Mouse (Mus musculus) forebrain, postnatal 0 days (tissue): ENCODE results near the gene Myadm. TPM values are rescaled to one million over a fixed set of nuclear protein-coding genes. Genes with fewer than 3 reads are reported as not detected.
"Not testable (repeated sequence)": the region's sequence is repeated elsewhere in the genome, so short reads cannot be mapped to it uniquely, and the experiment has no call there.

ENCODE experiments used
- ATAC-seq: fragments of 200-750 bp; cut with Nextera tagmentation; 2 replicates; pipeline ENCODE4 v1.8.0; 2017; ENCODE audit warnings: mild to moderate bottlenecking, moderate library complexity
- DNase-seq: peaks from one replicate; pipeline ENCODE4 v3.0.0-alpha.2; 2015
- H3K27ac ChIP-seq: fragments of 300-500 bp; sonication (generic); 2 replicates; pipeline ENCODE4 v1.5.1; 2014; ENCODE audit warnings: low read depth, mild to moderate bottlenecking, antibody characterized with exemption, low read length, moderate library complexity, mixed read lengths
- H3K27me3 ChIP-seq: fragments of 300-500 bp; sonication (generic); 2 replicates; pipeline ENCODE4 v1.6.1; 2014; ENCODE audit warnings: mild to moderate bottlenecking, low read length, mixed read lengths; ENCODE audit not compliant: insufficient read depth
- H3K36me3 ChIP-seq: fragments of 300-500 bp; sonication (generic); 2 replicates; pipeline ENCODE4 v1.6.1; 2014; ENCODE audit warnings: mild to moderate bottlenecking, moderate library complexity; ENCODE audit not compliant: insufficient read depth
- H3K4me1 ChIP-seq: fragments of 300-500 bp; sonication (generic); 2 replicates; pipeline ENCODE4 v1.6.1; 2014; ENCODE audit warnings: antibody characterized with exemption; ENCODE audit not compliant: insufficient read depth
- H3K4me2 ChIP-seq: fragments of 300-500 bp; sonication (generic); 2 replicates; pipeline ENCODE4 v1.6.1; 2014; ENCODE audit warnings: low read depth, mild to moderate bottlenecking, moderate library complexity
- H3K4me3 ChIP-seq: fragments of 300-500 bp; sonication (generic); 2 replicates; pipeline ENCODE4 v1.5.1; 2014; ENCODE audit warnings: low read depth, low read length, mixed read lengths
- H3K9ac ChIP-seq: fragments of 300-500 bp; sonication (generic); 2 replicates; pipeline ENCODE4 v1.6.1; 2014; ENCODE audit warnings: mild to moderate bottlenecking
- H3K9me3 ChIP-seq: fragments of 300-500 bp; sonication (generic); 2 replicates; pipeline ENCODE4 v1.6.1; 2016; ENCODE audit warnings: low read length
- CTCF ChIP-seq: sonication (generic); IDR thresholded peaks from 2 replicates; pipeline ENCODE4 v1.5.1; 2016; ENCODE audit warnings: antibody characterized with exemption, control low read depth, low read depth
- WGBS: fragments of 180-500 bp; shearing (Covaris S2); extraction: QIAGEN DNeasy Blood & Tissue Kit; methylation state at CpG from one replicate; pipeline ENCODE4 v1.1.7; 2014; 5-methylcytosine and 5-hydroxymethylcytosine counted together
- polyA plus RNA-seq: library from polyadenylated mRNA; unstranded; fragments of >200 nt; fragmentation: Nextera tagmentation; extraction: Ambion mirVana; gene quantifications from 2 replicates; pipeline ENCODE4 v1.2.1, GENCODE M21; 2015
- total RNA-seq: library from RNA; depleted of rRNA; stranded (reverse); fragments of >200 nt; gene quantifications from 2 replicates; pipeline ENCODE4 v1.2.3, GENCODE M21; 2014

Gene Myadm
- total and polyA plus RNA-seq, 2 experiments from 2014 or later, result 22.3 TPM

DNA sequence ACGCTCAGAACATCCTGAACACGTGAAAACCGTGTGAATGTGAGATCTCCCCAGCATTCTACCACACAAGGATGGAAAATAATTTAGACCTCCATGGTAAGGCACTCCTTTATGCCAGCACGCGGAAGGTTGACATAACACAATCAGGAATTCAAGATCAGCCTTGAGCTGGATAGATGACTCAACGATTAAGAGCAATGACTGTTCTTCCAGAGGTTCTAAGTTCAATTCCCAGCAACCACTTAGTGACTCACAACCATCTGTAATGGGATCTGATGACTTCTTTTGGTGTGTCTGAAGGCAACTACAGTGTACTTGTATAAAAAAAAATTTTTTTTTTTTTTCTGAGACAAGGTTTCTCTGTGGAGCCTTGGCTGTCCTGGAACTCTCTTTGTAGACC is 23.6 kb upstream of the Myadm start:
- H3K36me3 ChIP-seq, result no peaks in the 10 kb centered on the region
- no peak overlapping the region for H3K4me3 ChIP-seq
- no peak overlapping the region for H3K27ac ChIP-seq
- ATAC-seq (no peak), DNase-seq (no peak)
- no peak overlapping the region for H3K9ac ChIP-seq
- no peak overlapping the region for H3K4me2 ChIP-seq
- H3K4me1 ChIP-seq, result no peaks in the 10 kb centered on the region
- TF ChIP-seq CTCF, result no peak
- no peaks in the 10 kb centered on the region for H3K27me3 ChIP-seq
- no peaks in the 10 kb centered on the region for H3K9me3 ChIP-seq
- WGBS, result 70% methylated on average over 6 of the region's 6 CpGs

DNA sequence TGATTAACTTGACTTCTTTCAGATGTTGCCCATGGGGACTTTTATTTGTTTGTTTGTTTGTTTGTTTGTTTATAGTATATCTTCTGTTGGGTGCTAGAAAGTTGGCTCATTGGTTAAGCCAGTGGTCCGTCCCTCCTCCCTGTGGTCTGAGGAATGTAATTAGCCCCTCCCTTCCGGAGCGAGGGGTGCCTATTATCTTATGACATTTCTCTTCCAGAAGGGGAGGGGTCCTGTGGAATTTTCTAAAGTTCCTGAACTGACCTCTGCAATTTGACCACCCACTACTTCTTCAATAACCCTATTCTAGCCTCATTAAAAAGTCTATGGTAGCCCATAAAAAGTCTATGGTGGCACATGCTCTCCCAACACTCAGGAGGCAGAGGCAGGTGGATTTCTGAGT is 21.6 kb upstream of the Myadm start:
- Histone ChIP-seq H3K4me3 (no peak overlapping the region), H3K9ac (no peak overlapping the region), H3K36me3 (no peaks in the 10 kb centered on the region), H3K9me3 (no peaks in the 10 kb centered on the region), H3K27ac (no peak overlapping the region), H3K4me1 (no peaks in the 10 kb centered on the region), H3K4me2 (no peak overlapping the region), H3K27me3 (no peaks in the 10 kb centered on the region)
- no peak for TF ChIP-seq CTCF
- DNase-seq, result no peak
- ATAC-seq, result no peak
- WGBS, result 81% methylated on average over 3 of the region's 3 CpGs

DNA sequence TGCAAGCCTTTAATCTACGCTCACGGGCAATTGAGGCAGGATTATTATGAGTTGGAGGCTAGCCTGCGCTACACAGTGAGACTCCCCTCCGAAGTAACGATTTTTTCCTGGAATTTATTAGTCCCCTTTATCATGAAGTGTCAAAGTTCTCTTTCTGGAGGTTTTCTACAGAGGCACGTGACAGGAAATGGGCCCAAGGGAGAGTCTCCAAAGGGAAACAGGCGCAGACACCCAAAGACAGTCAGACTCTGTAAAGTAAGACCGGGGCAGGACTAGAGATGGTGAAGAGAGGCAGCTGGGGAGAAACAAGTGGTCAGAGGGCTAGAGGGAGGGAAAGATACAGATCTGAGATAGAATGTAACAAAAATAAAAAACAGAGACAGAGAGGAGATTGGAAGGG is 21.0 kb upstream of the Myadm start:
- Histone ChIP-seq H3K27me3 (no peaks in the 10 kb centered on the region), H3K4me2 (no peak overlapping the region), H3K36me3 (no peaks in the 10 kb centered on the region), H3K27ac (no peak overlapping the region), H3K4me3 (no peak overlapping the region), H3K9ac (no peak overlapping the region), H3K4me1 (no peaks in the 10 kb centered on the region), H3K9me3 (no peaks in the 10 kb centered on the region)
- DNase-seq, result no peak
- 80% methylated on average over 8 of the region's 8 CpGs for WGBS
- TF ChIP-seq CTCF, result no peak
- no peak for ATAC-seq

GRCm38 (mm10) chr7:3268291-3268690 is 20.6 kb upstream of the Myadm start:
- Histone ChIP-seq H3K27me3 (no peaks in the 10 kb centered on the region), H3K9ac (no peak overlapping the region), H3K4me3 (no peak overlapping the region), H3K27ac (no peak overlapping the region), H3K4me1 (no peaks in the 10 kb centered on the region), H3K9me3 (no peaks in the 10 kb centered on the region), H3K4me2 (no peak overlapping the region), H3K36me3 (no peaks in the 10 kb centered on the region)
- TF ChIP-seq CTCF, result no peak
- no peak for ATAC-seq
- no peak for DNase-seq
- WGBS, result 15% methylated on average over 3 of the region's 3 CpGs

DNA sequence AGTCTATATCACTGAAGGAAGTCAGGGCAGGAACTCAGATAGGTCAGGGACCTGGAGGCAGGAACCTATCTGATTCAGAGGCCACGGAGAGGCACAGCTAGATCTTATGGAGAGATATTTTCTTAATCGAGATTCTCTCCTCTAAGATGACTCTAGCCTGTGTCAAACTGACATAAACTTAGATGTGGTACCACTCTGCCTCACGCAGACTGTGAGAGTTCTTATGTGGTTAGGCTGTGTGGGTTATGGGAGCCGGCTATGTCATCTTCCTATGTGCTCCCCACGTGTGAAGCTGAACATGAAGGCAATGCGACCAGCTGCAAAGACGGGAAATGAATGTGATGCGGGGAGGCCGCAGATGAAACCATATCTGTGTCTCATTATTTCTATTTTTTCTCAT is 16.7 kb upstream of the Myadm start:
- Histone ChIP-seq H3K9me3 (no peaks in the 10 kb centered on the region), H3K4me3 (no peak overlapping the region), H3K4me1 (no peaks in the 10 kb centered on the region), H3K27ac (no peak overlapping the region), H3K4me2 (no peak overlapping the region), H3K27me3 (no peaks in the 10 kb centered on the region), H3K36me3 (no peaks in the 10 kb centered on the region), H3K9ac (no peak overlapping the region)
- no peak for DNase-seq
- WGBS, result 86% methylated on average over 9 of the region's 9 CpGs
- no peak for TF ChIP-seq CTCF
- no peak for ATAC-seq

DNA sequence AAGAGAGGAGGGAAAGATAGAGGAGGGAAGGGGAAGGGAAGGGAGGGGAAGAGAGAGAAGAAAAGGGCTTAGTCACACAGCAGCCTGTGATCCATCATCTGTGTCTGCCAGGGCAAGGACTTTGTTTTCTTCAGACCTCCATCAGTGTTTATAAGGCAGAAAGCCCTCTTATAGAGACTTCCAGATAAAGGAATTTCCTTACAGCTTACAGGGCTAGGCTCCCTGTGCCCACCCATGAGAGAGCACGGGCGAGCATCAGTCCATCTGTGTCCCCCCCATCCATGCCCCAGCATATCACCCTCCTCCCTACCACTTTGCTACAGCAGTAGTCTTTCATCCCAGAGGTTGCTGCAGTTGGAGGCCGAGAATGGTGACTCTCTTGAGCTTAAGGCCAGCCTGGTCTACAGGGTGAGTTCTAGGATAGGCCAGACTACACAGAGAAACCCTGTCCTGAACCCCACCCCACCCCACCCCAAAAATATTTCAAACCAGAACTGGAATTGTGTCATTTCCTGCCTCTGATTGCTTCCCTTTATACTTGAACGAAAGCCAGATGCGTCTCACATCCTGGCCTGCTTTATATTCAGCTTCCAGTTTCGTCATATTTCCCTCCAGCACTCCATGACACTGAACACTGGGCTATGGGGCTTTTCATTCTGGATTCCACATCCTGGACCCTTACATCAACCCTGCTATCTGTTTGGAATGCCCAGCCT is 13.3 kb upstream of the Myadm start:
- no peaks in the 10 kb centered on the region for H3K4me1 ChIP-seq
- H3K9ac ChIP-seq, result no peak overlapping the region
- 59% methylated on average over 6 of the region's 6 CpGs for WGBS
- no peaks in the 10 kb centered on the region for H3K27me3 ChIP-seq
- peak; percentile 47 for ATAC-seq
- no peak for TF ChIP-seq CTCF
- peak; percentile 43 for DNase-seq
- no peak overlapping the region for H3K4me2 ChIP-seq
- no peaks in the 10 kb centered on the region for H3K36me3 ChIP-seq
- H3K4me3 ChIP-seq, result no peak overlapping the region
- H3K27ac ChIP-seq, result peak overlapping the region; percentile 74
- H3K9me3 ChIP-seq, result no peaks in the 10 kb centered on the region

- not testable (repeated sequence) for H3K36me3 ChIP-seq, H3K4me3 ChIP-seq, ATAC-seq, H3K9me3 ChIP-seq, H3K4me2 ChIP-seq, H3K27me3 ChIP-seq, DNase-seq, H3K4me1 ChIP-seq, H3K9ac ChIP-seq, H3K27ac ChIP-seq
- 25% methylated on average over 4 of the region's 4 CpGs for WGBS
Measured at GRCm38 (mm10) chr7:3276781-3277180, 12.1 kb upstream of the Myadm start.
